Mouse (Mus musculus) Patski (cell line): Measurements from ENCODE around the gene Zfp976. TPM values are rescaled to one million over a fixed set of nuclear protein-coding genes. Genes with fewer than 3 reads are reported as not detected.
"Not testable (repeated sequence)": the region's sequence is repeated elsewhere in the genome, so short reads cannot be mapped to it uniquely, and the experiment has no call there.

Experiments used
- ATAC-seq: fragments of 100-300 bp; one replicate; pipeline ENCODE4 v1.8.0; 2021
- CTCF ChIA-PET: fragments of 350-600 bp; sonication (Branson Sonifier 250); formaldehyde crosslinking; loops from one replicate; lab custom pipeline; 2022; ENCODE audit warnings: inconsistent platforms; lab: Charles Lee
- POLR2A ChIA-PET: fragments of 350-600 bp; sonication (Branson Sonifier 250); formaldehyde crosslinking; loops from one replicate; lab custom pipeline; 2022; ENCODE audit warnings: antibody characterized with exemption, inconsistent platforms; lab: Charles Lee
- DNase-seq: peaks from one replicate; pipeline ENCODE4 v3.0.0-alpha.2; 2011; ENCODE audit warnings: low read depth, low spot score
- H3K27me3 ChIP-seq: fragments of 371-371 bp; one replicate; pipeline ENCODE4 v1.5.1; 2021
- CTCF ChIP-seq: fragments of 100-300 bp; IDR thresholded peaks from one replicate; pipeline ENCODE4 v1.5.1; 2021
- in situ Hi-C: fragments of 300-500 bp; cut with MboI; formaldehyde crosslinking; loops from 3 replicates; pipeline ENCODE4 v1.11.1; 2018; ENCODE audit warnings: low pct_unique_long_range_greater_than_20kb, mixed read lengths
- polyA plus RNA-seq: library from polyadenylated mRNA; unstranded; gene quantifications from one replicate; pipeline ENCODE4 v1.2.3, GENCODE M21; 2021

Gene Zfp976
- 2.0 TPM for polyA plus RNA-seq

DNA sequence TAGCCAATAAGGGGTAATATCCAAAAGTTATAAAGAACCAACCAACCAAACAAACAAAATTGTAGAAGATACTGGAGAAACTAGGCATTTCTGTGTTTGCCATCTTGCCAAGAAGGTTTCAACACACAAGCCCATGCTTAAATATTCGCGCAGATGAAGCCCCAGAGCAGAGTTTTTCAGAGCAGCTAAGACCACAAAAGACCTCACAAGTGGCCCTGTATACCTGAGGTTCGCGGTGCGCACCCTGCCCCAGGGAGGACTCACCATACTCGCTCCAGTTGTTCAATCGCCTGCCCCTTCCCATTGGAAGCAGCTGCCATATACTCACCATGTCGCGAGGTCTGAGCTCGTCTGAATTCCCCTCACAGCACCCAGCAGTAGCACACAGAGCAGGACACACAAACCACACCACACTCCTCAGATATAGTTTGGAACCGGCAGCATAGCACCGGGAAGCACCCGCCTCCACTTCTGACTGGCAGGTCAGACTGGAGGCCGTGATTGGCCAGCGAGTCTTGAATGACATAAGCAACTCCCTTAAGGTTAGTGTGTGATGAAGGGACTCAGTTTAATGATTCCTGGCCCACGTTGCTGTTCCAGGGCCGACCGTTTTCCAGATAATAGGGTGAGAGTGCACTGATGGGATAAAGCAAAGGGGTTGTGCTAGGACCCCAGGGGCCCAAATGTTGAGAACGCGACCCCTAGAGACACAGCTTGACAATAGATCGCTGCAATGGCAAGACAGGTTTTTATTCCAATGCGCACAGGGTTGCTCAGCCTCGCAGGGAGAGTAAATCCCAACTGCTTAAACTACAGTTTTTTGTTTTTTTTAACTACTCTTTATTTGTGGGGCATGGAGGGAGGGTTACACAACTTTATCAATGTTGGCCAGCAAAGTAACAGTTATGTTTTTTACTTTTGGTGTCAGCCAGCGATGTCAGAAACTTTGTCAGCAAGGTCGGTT lies at the start of gene Zfp976:
Zfp976 (minus strand) TSS at position 437 of the 964 bp plus-strand sequence.
- H3K27me3 ChIP-seq, in situ Hi-C loops, POLR2A ChIA-PET, DNase-seq, CTCF ChIA-PET: not testable (repeated sequence)
- ATAC-seq: peak; percentile 26

DNA sequence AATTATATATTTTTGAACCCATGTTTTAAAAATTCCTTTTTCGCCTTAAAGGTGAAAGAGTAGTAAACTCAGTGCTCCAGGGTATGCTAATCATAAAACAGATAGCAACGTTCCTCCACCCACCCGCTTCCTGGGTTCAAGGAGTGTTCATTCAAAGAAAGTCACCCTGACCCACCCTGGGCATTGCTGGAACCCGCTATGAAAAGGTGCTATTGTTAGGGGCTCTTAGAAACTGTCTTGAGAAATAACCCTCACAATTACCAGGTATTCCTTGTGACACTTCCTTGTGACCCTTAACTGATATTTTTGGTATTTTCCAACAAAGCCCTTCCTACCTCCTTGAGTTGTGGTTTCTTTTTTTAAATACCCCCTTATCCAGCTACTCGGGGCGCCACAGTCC lies 37.7 kb upstream of the Zfp976 start:
- CTCF ChIA-PET, DNase-seq, POLR2A ChIA-PET, ATAC-seq, in situ Hi-C loops, H3K27me3 ChIP-seq: not testable (repeated sequence)

DNA sequence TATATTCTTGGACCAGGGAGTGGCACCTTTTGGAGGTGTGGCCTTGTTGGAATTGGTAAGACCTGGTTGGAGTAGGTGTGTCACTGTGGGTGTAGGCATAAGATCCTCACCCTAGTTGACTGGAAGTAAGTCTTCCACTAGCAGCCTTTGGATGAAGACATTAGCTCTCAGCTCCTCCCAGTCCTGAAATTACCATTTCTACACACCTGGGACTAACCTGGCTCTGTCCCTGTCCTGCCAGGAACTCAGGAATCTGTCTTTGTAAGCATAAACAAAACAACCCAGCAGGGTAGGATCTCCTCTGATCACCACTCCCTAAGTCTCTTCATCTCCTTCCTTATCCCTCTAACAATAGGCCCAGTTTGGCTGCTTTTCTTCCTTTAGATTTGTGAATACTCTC lies 37.3 kb upstream of the Zfp976 start:
- CTCF ChIA-PET, ATAC-seq, DNase-seq, POLR2A ChIA-PET, H3K27me3 ChIP-seq, in situ Hi-C loops: not testable (repeated sequence)

DNA sequence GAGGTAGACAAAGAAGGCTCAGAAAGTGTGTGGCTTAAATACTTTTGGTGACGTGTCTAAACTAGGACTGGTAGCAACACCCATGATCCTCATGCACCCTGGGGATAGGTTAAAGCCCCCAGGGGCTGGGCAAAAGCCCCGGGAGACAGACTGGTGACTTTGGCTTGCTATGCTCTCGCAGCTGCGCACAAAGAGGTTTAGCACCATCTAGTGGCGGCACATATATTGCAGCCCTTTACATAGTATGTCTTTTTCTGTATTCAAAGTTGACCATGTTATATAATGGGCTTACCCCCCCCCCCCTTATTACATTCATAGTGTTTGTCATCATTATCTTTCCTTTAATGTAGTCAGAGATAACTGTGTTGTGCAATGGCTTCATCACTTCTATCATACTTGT lies 17.8 kb upstream of the Zfp976 start:
- H3K27me3 ChIP-seq, DNase-seq, in situ Hi-C loops, POLR2A ChIA-PET, CTCF ChIA-PET, ATAC-seq: not testable (repeated sequence)

DNA sequence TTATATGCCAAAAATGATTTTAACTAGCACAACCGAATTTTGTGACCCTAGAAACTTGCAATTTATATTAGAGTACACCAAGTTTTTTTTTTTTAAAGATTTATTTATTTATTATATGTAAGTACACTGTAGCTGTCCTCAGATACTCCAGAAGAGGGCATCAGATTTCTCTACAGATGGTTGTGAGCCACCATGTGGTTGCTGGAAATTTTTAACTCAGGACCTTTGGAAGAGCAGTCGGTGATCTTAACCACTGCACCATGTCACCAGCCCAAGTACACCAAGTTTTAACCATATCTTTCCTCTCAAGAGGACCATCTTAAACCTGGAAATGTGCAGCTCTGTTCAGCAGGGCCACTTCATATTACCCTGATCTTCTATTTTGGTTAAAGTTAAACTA lies 12.8 kb upstream of the Zfp976 start:
- in situ Hi-C loops, DNase-seq, H3K27me3 ChIP-seq, ATAC-seq, CTCF ChIA-PET, POLR2A ChIA-PET: not testable (repeated sequence)

DNA sequence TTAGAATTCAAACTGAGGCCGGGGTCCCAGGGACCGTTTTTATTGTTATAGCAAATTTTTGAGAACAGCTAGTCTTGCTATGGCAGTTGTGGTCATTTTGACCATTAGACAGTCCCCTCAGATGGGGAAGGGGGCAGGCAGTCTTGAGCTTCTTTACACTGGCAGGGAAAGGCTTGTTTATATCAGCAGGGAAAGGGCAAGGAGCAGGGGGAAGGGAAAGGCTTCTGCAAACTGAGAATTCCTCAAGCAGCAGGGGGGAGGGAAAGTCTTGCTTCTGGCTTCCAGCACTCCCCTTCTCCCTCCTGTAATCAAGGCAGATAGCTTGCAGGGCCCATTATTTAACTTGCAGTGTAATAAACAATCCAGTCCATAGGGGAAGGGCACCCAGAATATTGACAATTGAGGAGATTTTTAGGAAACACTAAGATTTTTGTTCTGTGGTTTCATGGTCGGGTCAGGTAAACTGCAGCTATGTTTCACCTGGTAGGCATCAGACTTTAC lies 782 bp upstream of the Zfp976 start:
- POLR2A ChIA-PET, ATAC-seq, in situ Hi-C loops, DNase-seq, CTCF ChIA-PET, H3K27me3 ChIP-seq: not testable (repeated sequence)

DNA sequence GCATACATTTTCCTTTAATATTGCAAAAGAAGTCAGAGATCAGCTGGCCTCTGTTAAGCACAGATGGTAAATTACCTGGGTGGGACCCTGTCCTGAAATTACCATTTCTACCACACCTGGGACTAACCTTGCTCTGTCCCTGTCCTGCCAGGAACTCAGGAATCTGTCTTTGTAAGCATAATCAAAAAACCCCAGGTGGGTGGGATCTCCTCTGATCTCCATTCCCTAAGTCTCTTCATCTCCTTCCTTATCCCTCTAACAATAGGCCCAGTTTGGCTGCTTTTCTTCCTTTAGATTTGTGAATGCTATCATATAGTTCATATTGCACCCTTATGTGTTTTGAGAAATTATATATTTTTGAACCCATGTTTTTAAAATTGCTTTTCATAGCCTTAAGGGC lies 11.4 kb downstream of the Zfp976 start:
- ATAC-seq, CTCF ChIA-PET, DNase-seq, in situ Hi-C loops, POLR2A ChIA-PET, H3K27me3 ChIP-seq: not testable (repeated sequence)

DNA sequence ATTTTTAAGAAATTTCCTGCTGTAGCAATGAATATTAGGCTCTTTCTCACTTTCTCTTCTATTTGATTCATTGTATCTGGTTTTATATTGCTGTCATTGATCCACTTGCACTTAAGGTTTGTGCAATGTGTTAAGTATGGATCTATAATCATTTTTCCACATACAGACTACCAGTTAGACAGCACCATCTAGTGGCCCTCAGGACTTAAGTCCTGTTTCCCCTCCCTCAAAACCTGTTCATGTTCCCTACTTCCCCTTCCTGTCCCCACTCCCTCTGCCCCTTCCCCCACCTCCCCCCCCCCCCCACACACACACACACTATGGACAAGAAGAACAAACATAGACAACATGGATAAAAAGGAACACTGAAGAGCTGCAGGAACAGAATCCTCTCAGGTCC lies 46.7 kb downstream of the Zfp976 start:
- H3K27me3 ChIP-seq, DNase-seq, POLR2A ChIA-PET, in situ Hi-C loops, ATAC-seq, CTCF ChIA-PET: not testable (repeated sequence)

DNA sequence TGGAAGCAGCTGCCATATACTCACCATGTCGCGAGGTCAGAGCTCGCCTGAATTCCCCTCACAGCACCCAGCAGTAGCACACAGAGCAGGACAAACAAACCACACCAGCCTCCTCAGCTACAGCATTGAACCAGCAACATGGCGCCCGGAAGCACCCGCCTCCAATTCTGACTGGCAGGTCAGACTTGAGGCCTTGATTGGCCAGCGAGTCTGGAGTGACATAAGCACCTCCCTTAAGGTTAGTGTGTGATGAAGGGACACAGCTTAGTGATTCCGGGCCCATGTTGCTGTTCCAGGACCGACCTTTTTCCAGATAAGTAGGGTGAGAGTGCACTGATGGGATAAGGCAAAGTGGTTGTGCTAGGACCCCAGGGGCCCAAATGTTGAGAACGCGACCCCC lies 50.0 kb downstream of the Zfp976 start, which contains the start of gene Zfp977:
Zfp977 (minus strand) TSS at position 135 of the 400 bp plus-strand sequence.
- POLR2A ChIA-PET, DNase-seq, H3K27me3 ChIP-seq, CTCF ChIA-PET, ATAC-seq: not testable (repeated sequence)
- in situ Hi-C loops: loop anchor here (5.0 kb wide), 1 partner anchor 585 kb away; no protein-coding TSS in a partner anchor

DNA sequence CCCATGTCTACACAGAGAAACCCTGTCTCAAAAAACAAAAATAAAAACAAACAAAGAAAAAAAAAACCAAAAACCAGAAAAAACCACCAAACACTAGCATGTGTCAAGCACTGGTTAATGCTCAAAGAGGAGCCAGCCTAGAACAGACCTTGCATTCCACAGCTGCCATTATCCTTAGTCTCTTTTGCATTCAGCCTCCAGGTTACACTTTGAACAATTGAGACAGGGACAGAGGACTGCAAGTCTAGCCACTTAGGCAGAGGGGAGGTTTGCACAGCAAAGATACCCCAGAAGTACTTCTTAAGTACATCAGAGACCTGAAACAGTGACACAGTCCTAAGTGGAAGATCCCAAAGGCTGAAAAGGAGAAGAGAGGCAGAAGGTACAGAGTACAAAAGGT lies 51.1 kb downstream of the Zfp976 start:
- ATAC-seq: not testable (repeated sequence)

DNA sequence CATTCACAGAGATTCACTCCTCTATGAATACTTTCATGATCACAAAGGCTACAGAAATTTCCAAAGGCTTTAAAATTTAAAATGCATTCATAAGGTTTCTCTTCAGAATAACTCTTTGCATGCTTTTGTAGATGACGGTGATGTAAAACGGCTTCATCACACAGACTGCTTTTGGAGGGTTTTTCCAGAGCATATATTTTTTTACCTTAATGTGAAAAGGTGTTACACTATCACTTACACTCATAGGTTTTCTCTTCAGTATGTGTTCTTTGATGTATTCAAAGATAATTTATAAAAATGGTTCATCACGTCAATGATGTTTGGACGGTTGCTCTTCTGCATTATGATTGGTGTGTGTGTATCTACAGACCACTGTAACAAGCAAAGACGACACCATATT lies 63.9 kb downstream of the Zfp976 start, which contains the start of gene Gm21028:
Gm21028 (minus strand) TSS at position 101 of the 400 bp plus-strand sequence.
- in situ Hi-C loops: no loop called here
- CTCF ChIA-PET: no interaction called here
- DNase-seq (no peak), ATAC-seq (no peak)
- no peaks in the 10 kb centered on the region for H3K27me3 ChIP-seq
- POLR2A ChIA-PET: no interaction called here
- TF ChIP-seq CTCF: no peak

More for the DNA sequence above, 51.1 kb downstream of the Zfp976 start:
- H3K27me3 ChIP-seq, POLR2A ChIA-PET, CTCF ChIA-PET, DNase-seq: not testable (repeated sequence)
- in situ Hi-C loops: loop anchor here (5.0 kb wide), 1 partner anchor 586 kb away; no protein-coding TSS in a partner anchor

Other genes with a start within 250 kb of the Zfp976 start
- not detected for gene 4933421I07Rik, start 194.5 kb downstream of the Zfp976 start, polyA plus RNA-seq
- 3.9 TPM for gene Zfp141, start 136.8 kb downstream of the Zfp976 start, polyA plus RNA-seq
- not detected for gene Gm21028, start 64.0 kb downstream of the Zfp976 start, polyA plus RNA-seq
- gene Zfp977, start 50.0 kb downstream of the Zfp976 start, polyA plus RNA-seq: 0.30 TPM
- 2.7 TPM for gene Zfp975, start 50.2 kb upstream of the Zfp976 start, polyA plus RNA-seq
- not detected for gene Gm17067, start 84.4 kb upstream of the Zfp976 start, polyA plus RNA-seq
- 0.05 TPM for gene Vmn2r62, start 150.9 kb upstream of the Zfp976 start, polyA plus RNA-seq
- gene Gm2381, start 224.6 kb upstream of the Zfp976 start, polyA plus RNA-seq: 0.08 TPM